Mouse (Mus musculus): ENCODE measurements around the gene Nfkbil1. TPM values are rescaled to one million over a fixed set of nuclear protein-coding genes. Genes with fewer than 3 reads are reported as not detected.

The Nfkbil1 gene
- polyA plus RNA-seq, 1 experiment from 2014 or later, result 3.3 TPM

DNA sequence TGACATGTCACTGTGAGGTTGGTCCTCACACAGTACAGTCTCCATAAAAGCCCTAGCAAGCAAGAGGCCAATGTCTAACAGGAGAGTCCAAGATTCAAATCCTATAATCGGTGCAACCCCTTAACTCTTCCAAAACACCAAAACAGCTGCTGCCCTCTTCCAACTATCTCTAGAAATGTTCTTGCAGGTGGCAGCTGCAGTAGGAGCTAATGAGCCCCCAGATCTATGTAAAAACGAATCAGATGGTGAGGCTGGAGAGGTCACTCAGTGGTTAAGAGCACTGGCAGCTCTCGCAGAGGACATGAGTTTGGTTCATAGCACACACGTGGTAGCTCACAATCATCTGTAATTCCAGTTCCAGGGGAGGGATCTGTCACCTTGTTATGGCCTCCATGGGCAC is 20.1 kb upstream of the Nfkbil1 start:
- 51% methylated on average over 4 of the region's 4 CpGs for WGBS
- no peak for ATAC-seq (ENCODE audit: low FRiP score, low TSS enrichment)

DNA sequence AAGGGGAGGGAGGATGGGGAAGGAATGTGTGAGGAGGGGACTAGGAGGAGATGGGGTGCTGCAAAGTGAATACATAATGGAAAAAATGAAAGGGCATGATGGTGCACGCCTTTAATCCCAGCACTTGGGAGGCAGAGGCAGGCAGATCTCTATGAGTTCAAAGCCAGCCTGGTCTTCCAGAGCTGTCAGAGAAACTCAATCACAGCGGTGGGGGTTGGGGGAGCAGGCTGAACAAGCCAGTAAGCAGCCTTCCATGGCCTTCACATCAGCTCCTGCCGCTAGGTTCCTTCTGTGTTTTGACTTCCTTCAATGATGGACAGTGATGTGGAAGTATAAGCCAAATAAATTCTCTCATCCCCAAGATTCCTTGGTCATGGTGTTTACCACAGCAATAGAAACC is 19.7 kb upstream of the Nfkbil1 start:
- Histone ChIP-seq H3K27ac (ENCODE audit: low read depth, low read length) (no peak overlapping the region), H3K9me3 (ENCODE audit: control insufficient read depth, low read length) (no peaks in the 10 kb centered on the region), H3K4me1 (ENCODE audit: control insufficient read depth, insufficient read depth, low read length) (no peaks in the 10 kb centered on the region), H3K4me2 (replicated peaks; ENCODE audit: low read depth, low read length) (no peak overlapping the region), H3K27me3 (ENCODE audit: control insufficient read depth, insufficient read depth, low read length) (no peaks in the 10 kb centered on the region), H3K36me3 (ENCODE audit: control insufficient read depth, insufficient read depth, low read length) (peaks cover 39% of the 10 kb centered on the region), H3K9ac (ENCODE audit: low read depth, low read length) (no peak overlapping the region), H3K4me3 (ENCODE audit: low read length) (no peak overlapping the region)
- WGBS, result 70% methylated on average over 3 of the region's 3 CpGs
- ATAC-seq (ENCODE audit: low FRiP score, low TSS enrichment), result no peak

More for the DNA sequence above, 20.1 kb upstream of the Nfkbil1 start:
- Histone ChIP-seq H3K9me3 (ENCODE audit: control insufficient read depth, low read length) (no peaks in the 10 kb centered on the region), H3K27ac (ENCODE audit: low read depth, low read length) (no peak overlapping the region), H3K4me1 (ENCODE audit: control insufficient read depth, insufficient read depth, low read length) (no peaks in the 10 kb centered on the region), H3K36me3 (ENCODE audit: control insufficient read depth, insufficient read depth, low read length) (peaks cover 35% of the 10 kb centered on the region), H3K4me2 (replicated peaks; ENCODE audit: low read depth, low read length) (no peak overlapping the region), H3K27me3 (ENCODE audit: control insufficient read depth, insufficient read depth, low read length) (no peaks in the 10 kb centered on the region), H3K4me3 (ENCODE audit: low read length) (no peak overlapping the region), H3K9ac (ENCODE audit: low read depth, low read length) (no peak overlapping the region)

DNA sequence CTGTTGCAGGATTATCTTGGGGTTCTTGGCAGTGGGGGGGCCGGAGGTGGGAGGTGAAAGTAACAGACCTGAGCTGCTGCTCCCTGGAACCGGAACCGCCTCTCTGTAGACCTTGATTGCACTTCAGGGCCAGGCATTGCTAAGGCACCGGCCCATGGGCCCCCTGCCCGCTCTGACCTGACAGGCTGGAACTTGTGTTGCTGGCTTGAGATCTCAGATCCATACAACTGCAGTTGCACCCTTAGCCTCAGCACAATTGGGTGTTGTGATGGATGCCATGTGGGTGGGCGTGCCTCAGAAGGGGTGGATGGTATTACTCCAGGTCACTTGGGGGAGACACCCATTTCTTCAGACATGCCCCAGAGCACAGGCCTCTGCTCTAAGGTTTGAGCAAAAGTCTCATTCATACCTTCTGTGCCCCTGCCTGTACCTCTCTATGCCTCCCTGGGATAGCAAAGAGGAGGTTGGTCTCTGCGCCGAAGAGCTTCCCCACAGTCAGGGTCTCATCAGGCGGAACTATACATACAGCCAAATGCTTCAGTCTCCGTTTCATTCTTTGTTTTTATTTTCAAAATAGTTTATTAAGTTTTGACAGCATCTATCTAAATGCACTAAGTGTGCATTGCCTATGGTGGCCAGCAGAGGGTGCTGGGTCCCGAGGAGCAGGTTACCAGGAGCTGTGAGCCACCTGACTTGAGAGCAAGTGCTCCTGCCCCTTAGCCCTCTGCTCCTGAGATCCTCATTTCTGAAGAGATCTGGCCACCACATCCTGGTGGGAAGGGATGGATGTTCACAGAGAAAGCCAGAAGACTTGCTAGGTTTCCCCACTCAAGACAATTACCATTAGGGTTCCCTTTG is 18.9 kb upstream of the Nfkbil1 start:
- Histone ChIP-seq H3K4me3 (ENCODE audit: low read length) (no peak overlapping the region), H3K36me3 (ENCODE audit: control insufficient read depth, insufficient read depth, low read length) (peaks cover 47% of the 10 kb centered on the region), H3K4me1 (ENCODE audit: control insufficient read depth, insufficient read depth, low read length) (no peaks in the 10 kb centered on the region), H3K27ac (ENCODE audit: low read depth, low read length) (no peak overlapping the region), H3K9ac (ENCODE audit: low read depth, low read length) (no peak overlapping the region), H3K4me2 (replicated peaks; ENCODE audit: low read depth, low read length) (no peak overlapping the region), H3K27me3 (ENCODE audit: control insufficient read depth, insufficient read depth, low read length) (no peaks in the 10 kb centered on the region), H3K9me3 (ENCODE audit: control insufficient read depth, low read length) (no peaks in the 10 kb centered on the region)
- 56% methylated on average over 11 of the region's 11 CpGs for WGBS
- peak; percentile 34 for ATAC-seq (ENCODE audit: low FRiP score, low TSS enrichment)

DNA sequence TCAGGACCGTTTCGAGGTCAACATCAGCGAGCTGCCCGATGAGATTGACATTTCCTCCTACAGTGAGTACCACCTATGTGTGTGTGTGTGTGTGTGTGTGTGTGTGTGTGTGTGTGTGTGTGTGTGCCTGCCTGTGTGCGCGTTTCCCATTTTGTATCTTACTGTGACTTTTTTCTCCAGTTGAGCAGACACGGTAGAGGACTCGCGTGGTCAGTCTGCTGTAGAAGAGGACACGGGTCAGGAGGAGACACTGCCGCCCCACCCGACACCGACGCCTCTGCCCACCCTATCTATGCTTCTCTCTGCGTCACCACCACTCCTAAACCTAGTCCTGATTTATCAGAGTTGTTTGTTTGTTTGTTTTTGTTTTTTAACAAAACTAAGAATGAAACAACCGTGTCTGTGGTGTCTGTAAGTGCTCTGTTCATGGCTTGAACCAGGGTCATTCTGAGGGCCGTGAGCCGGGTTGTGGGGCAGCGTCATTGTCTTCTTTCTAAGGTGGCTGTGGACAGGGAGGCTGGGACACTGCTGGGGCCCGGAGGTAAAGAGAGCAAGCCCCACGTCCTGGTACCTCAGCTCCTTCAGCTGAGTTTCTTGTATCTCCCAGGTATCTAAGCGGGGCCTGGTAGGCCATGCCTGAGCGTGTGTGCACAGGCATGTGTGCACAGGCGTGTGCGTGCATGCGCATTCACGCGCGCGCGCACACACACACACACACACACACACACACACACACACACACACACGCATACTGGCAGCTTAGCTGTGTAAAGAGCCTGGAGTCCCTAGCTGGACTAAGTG is 17.9 kb upstream of the Nfkbil1 start:
- Histone ChIP-seq H3K36me3 (ENCODE audit: control insufficient read depth, insufficient read depth, low read length) (peaks cover 57% of the 10 kb centered on the region), H3K27ac (ENCODE audit: low read depth, low read length) (no peak overlapping the region)
- ATAC-seq (ENCODE audit: low FRiP score, low TSS enrichment), result 0 out of 2 replicates have a peak, but pooled peaks have one; percentile 0

DNA sequence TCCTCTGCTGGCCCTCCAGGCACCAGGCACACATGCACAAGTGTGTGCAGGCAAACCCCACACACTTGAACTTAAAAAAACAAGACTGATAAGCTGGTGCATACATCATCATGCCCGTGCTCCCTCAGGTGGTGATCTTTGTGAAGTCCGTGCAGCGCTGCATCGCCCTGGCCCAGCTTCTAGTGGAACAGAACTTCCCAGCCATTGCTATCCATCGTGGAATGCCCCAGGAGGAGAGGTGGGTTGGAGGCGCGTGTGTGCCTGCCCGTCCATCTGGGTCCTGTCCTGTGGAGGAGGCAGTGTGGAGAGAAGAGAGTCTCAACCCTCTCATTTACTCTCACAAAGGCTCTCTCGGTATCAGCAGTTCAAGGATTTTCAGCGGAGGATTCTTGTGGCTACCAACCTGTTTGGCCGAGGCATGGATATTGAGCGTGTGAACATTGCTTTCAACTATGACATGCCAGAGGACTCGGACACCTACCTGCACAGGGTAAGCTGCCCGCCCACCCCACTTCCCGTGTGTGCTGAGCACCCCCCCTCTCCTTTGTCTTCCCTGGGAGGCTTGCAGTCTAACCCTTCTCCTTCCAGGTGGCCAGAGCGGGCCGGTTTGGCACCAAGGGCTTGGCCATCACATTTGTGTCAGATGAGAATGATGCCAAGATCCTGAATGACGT is 17.2 kb upstream of the Nfkbil1 start:
- WGBS, result 83% methylated on average over 18 of the region's 18 CpGs
- H3K9ac ChIP-seq (ENCODE audit: low read depth, low read length), result no peak overlapping the region
- no peaks in the 10 kb centered on the region for H3K9me3 ChIP-seq (ENCODE audit: control insufficient read depth, low read length)
- H3K4me1 ChIP-seq (ENCODE audit: control insufficient read depth, insufficient read depth, low read length), result peaks cover 5% of the 10 kb centered on the region; the same call in 1 of the 2 replicates
- no peak overlapping the region for H3K4me2 ChIP-seq (replicated peaks; ENCODE audit: low read depth, low read length)
- ATAC-seq (ENCODE audit: low FRiP score, low TSS enrichment), result no peak
- H3K36me3 ChIP-seq (ENCODE audit: control insufficient read depth, insufficient read depth, low read length), result peaks cover 64% of the 10 kb centered on the region
- no peak overlapping the region for H3K27ac ChIP-seq (ENCODE audit: low read depth, low read length)
- H3K4me3 ChIP-seq (ENCODE audit: low read length), result no peak overlapping the region
- H3K27me3 ChIP-seq (ENCODE audit: control insufficient read depth, insufficient read depth, low read length), result no peaks in the 10 kb centered on the region

More for the DNA sequence above, 17.9 kb upstream of the Nfkbil1 start:
- Histone ChIP-seq H3K4me3 (ENCODE audit: low read length) (no peak overlapping the region), H3K27me3 (ENCODE audit: control insufficient read depth, insufficient read depth, low read length) (no peaks in the 10 kb centered on the region), H3K4me2 (replicated peaks; ENCODE audit: low read depth, low read length) (no peak overlapping the region), H3K9me3 (ENCODE audit: control insufficient read depth, low read length) (no peaks in the 10 kb centered on the region), H3K4me1 (ENCODE audit: control insufficient read depth, insufficient read depth, low read length) (peaks cover 3% of the 10 kb centered on the region; the same call in 1 of the 2 replicates), H3K9ac (ENCODE audit: low read depth, low read length) (no peak overlapping the region)
- 85% methylated on average over 32 of the region's 32 CpGs for WGBS

DNA sequence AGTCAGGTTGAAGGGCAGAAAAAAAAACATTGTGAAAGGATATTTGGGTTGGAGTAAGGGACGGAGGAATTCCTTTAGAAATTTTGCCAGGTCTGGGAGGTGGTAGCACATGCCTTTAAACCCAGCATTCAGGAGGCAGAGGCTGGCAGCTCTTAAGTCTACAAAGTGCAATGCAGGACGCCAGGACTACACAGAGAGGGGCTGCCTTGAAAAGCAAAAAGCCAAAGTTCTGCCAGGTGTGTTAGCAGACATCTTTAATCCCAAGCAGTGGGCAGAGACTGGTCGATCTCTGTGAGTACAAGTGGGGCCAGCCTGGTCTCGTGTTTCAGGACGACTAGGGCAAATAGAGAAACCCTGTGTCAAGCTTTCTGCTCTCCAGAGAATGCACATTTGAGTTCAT is 16.4 kb upstream of the Nfkbil1 start:
- Histone ChIP-seq H3K36me3 (ENCODE audit: control insufficient read depth, insufficient read depth, low read length) (peaks cover 72% of the 10 kb centered on the region), H3K9me3 (ENCODE audit: control insufficient read depth, low read length) (no peaks in the 10 kb centered on the region), H3K9ac (ENCODE audit: low read depth, low read length) (no peak overlapping the region), H3K4me2 (replicated peaks; ENCODE audit: low read depth, low read length) (no peak overlapping the region), H3K27ac (ENCODE audit: low read depth, low read length) (no peak overlapping the region), H3K27me3 (ENCODE audit: control insufficient read depth, insufficient read depth, low read length) (no peaks in the 10 kb centered on the region), H3K4me3 (ENCODE audit: low read length) (no peak overlapping the region), H3K4me1 (ENCODE audit: control insufficient read depth, insufficient read depth, low read length) (peaks cover 11% of the 10 kb centered on the region; the same call in 1 of the 2 replicates)
- ATAC-seq (ENCODE audit: low FRiP score, low TSS enrichment), result no peak
- 83% methylated on average over 5 of the region's 5 CpGs for whole genome bisulfite sequencing

DNA sequence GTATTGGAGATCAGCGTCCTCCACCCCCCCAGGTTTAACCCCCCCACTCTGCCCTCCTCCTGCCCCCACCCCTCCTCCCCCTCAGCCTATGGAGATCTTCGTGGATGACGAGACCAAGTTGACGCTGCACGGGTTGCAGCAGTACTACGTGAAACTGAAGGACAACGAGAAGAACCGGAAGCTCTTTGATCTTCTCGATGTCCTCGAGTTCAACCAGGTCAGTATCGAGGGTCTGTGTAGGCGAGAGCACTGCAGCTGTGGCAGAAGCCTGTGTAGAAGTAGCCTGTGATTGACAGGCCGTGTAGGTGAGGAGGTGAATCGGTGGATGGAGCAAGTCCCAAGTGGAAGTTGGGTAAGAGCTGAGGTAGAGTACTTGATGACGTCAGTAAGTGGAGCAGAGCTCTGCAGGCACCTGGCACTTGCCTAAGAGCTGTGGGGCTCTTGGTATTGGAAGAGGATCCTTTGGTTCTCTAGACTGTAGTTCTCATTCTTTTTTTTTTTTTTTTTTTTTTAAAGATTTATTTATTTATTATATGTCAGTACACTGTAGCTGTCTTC is 15.6 kb upstream of the Nfkbil1 start:
- Histone ChIP-seq H3K9me3 (ENCODE audit: control insufficient read depth, low read length) (no peaks in the 10 kb centered on the region), H3K4me3 (ENCODE audit: low read length) (no peak overlapping the region), H3K27ac (ENCODE audit: low read depth, low read length) (no peak overlapping the region), H3K27me3 (ENCODE audit: control insufficient read depth, insufficient read depth, low read length) (no peaks in the 10 kb centered on the region), H3K36me3 (ENCODE audit: control insufficient read depth, insufficient read depth, low read length) (peaks cover 79% of the 10 kb centered on the region), H3K4me1 (ENCODE audit: control insufficient read depth, insufficient read depth, low read length) (peaks cover 11% of the 10 kb centered on the region; the same call in 1 of the 2 replicates), H3K4me2 (replicated peaks; ENCODE audit: low read depth, low read length) (no peak overlapping the region), H3K9ac (ENCODE audit: low read depth, low read length) (no peak overlapping the region)
- ATAC-seq (ENCODE audit: low FRiP score, low TSS enrichment), result no peak
- 84% methylated on average over 15 of the region's 15 CpGs for WGBS

DNA sequence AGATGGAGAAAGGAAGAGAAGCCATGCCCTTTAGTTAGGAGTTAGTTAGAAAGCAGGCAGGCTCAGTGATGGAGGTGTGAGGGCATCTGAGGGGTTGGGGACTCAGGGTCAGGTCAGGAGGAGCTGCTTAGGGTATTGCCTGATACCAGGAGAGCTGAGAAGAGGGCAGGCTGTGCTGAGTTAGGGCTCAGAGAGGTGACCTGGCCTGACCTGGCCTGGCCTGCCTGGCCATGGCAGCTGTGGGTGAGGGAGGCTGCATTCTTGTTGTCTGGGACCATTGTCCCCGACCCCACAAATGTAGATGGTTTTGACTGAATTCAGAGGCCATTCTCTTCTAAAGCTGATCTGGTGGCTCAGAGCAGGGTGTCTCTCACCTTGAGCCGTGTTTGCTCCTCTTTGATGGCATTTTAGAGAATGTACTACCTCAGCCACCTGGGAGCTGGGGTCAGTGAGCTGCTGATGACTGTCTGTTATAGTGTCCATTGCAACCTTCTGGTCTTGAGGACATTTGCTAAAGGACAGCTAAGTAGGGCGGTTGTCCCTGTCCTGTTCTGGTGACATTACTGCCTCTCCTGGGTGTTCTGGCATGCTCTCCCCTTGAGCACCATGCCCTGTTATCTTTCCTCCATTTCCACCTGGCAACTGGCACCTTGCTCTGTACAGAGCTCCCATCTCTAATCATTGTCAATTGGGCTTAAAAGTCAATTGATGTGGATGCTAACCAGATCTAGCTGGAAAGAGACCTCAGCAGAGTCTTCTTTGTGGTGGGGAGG is 14.9 kb upstream of the Nfkbil1 start:
- Histone ChIP-seq H3K4me2 (replicated peaks; ENCODE audit: low read depth, low read length) (no peak overlapping the region), H3K27me3 (ENCODE audit: control insufficient read depth, insufficient read depth, low read length) (no peaks in the 10 kb centered on the region), H3K4me3 (ENCODE audit: low read length) (no peak overlapping the region), H3K9me3 (ENCODE audit: control insufficient read depth, low read length) (no peaks in the 10 kb centered on the region), H3K36me3 (ENCODE audit: control insufficient read depth, insufficient read depth, low read length) (peaks cover 86% of the 10 kb centered on the region), H3K27ac (ENCODE audit: low read depth, low read length) (no peak overlapping the region), H3K4me1 (ENCODE audit: control insufficient read depth, insufficient read depth, low read length) (peaks cover 15% of the 10 kb centered on the region; the same call in 1 of the 2 replicates), H3K9ac (ENCODE audit: low read depth, low read length) (no peak overlapping the region)
- 88% methylated on average over 3 of the region's 3 CpGs for WGBS
- ATAC-seq (ENCODE audit: low FRiP score, low TSS enrichment), result no peak

Data from kidney, embryonic 14.5 days (tissue).